Comparison of ENCODE assay signal across 23 mouse cellular contexts in genomic region chr4:133155006-133155405, GRCm38 (mm10). TPM values are rescaled to one million over a fixed set of nuclear protein-coding genes. Genes with fewer than 3 reads are reported as not detected.
"Had no signal": no experiment of that assay in that cellular context is flagged by ENCODE, and none has a peak within 500 bp of the region (broad histone marks: within the 10 kb centered on the region; RNA-seq: fewer than 3 reads in every experiment).

No protein-coding gene starts in this region.

- H3K9me3 ChIP-seq: midbrain, embryonic 10.5 days; midbrain, embryonic 12.5 days; neural tube, embryonic 13.5 days; neural tube, embryonic 15.5 days had no signal

- H3K4me3 ChIP-seq: midbrain, embryonic 10.5 days; midbrain, embryonic 12.5 days; myocyte; neural tube, embryonic 13.5 days; neural tube, embryonic 15.5 days had no signal

- ATAC-seq: midbrain, embryonic 16.5 days had no signal

- DNase-seq: lung, embryonic 14.5 days; lung, postnatal 10 days; lung, postnatal 4 days; midbrain, embryonic 14.5 days; retina, postnatal 1 day; right cerebral cortex, adult 18-20 months; right cerebral cortex, postnatal 25 days; right cerebral cortex, postnatal 4 days; spleen, adult 18-20 months; thymus, adult 18-20 months; thymus, postnatal 14 days; thymus, postnatal 36 days had no signal

- H3K27ac ChIP-seq: midbrain, embryonic 10.5 days; midbrain, embryonic 12.5 days; neural tube, embryonic 13.5 days; neural tube, embryonic 15.5 days had no signal

- H3K9ac ChIP-seq: lung, embryonic 14.5 days; midbrain, embryonic 12.5 days; neural tube, embryonic 13.5 days; neural tube, embryonic 15.5 days had no signal

- H3K27me3 ChIP-seq: midbrain, embryonic 12.5 days; neural tube, embryonic 13.5 days; neural tube, embryonic 15.5 days had no signal

- H3K4me2 ChIP-seq: lung, embryonic 14.5 days; midbrain, embryonic 12.5 days; neural tube, embryonic 13.5 days; neural tube, embryonic 15.5 days had no signal

- H3K36me3 ChIP-seq: midbrain, embryonic 12.5 days; neural tube, embryonic 13.5 days; neural tube, embryonic 15.5 days had no signal

RNA-seq across cellular contexts. Expression of gene Cd164l2, which starts 56.9 kb away (rescaled TPM):
- total RNA-seq: megakaryocyte, adult 5-6 weeks; megakaryocyte-erythroid progenitor cell, adult 5-6 weeks had no signal

RNA-seq across cellular contexts. Expression of gene Gpr3, which starts 57.3 kb away (rescaled TPM):
- total RNA-seq: megakaryocyte, adult 5-6 weeks; megakaryocyte-erythroid progenitor cell, adult 5-6 weeks had no signal
- polyA plus RNA-seq: lung, embryonic 14.5 days; small intestine, adult 2 months; stomach, embryonic 14.5 days; thymus, postnatal 0 days had no signal
